Mouse (Mus musculus) CH12.LX (cell line): Measurements from ENCODE around the gene Slc4a1. TPM values are rescaled to one million over a fixed set of nuclear protein-coding genes. Genes with fewer than 3 reads are reported as not detected.

Experiments
- DNase-seq: peaks from one replicate; pipeline ENCODE4 v3.0.0-alpha.2; 2013; ENCODE audit errors: extremely low read depth
- H3K27ac ChIP-seq: 2 replicates; pipeline ENCODE4 v1.5.1; 2012; ENCODE audit warnings: low read depth, mild to moderate bottlenecking, control low read depth, moderate library complexity; ENCODE audit not compliant: insufficient read depth
- H3K27me3 ChIP-seq: replicated peaks from 2 replicates; pipeline ENCODE3; 2012; ENCODE audit warnings: inconsistent platforms
- H3K36me3 ChIP-seq, 2 experiments: replicated peaks in 1 of 2; 2 replicates each; pipeline versions ENCODE3 to v1.6.1; 2012; ENCODE audit warnings: inconsistent platforms in 1 of 2, low read length in 1 of 2, mild to moderate bottlenecking in 1 of 2, mixed read lengths in 1 of 2, moderate library complexity in 1 of 2; ENCODE audit not compliant: control insufficient read depth in 1 of 2, insufficient read depth in 1 of 2
- H3K4me1 ChIP-seq, 2 experiments: 2 replicates each; pipeline ENCODE4 v1.6.1; 2012; ENCODE audit warnings: inconsistent platforms in 1 of 2, moderate library complexity in 1 of 2; ENCODE audit not compliant: insufficient read depth in 2 of 2, control insufficient read depth in 1 of 2
- H3K4me2 ChIP-seq: 2 replicates; pipeline ENCODE4 v1.6.1; 2012; ENCODE audit warnings: low read depth, mild to moderate bottlenecking, control low read depth; ENCODE audit not compliant: poor library complexity, insufficient read depth, severe bottlenecking
- H3K4me3 ChIP-seq, 3 experiments: fragments of 150-350 bp in 1 of 3; sonication (generic) in 1 of 3; replicated peaks in 1 of 3; 2 replicates each; pipeline versions ENCODE3 to v1.5.1; 2011 to 2012; ENCODE audit warnings: low read depth in 2 of 3, low read length in 2 of 3, mild to moderate bottlenecking in 2 of 3, moderate library complexity in 2 of 3, control low read depth in 1 of 3, improper control_type of control experiment in 1 of 3, inconsistent platforms in 1 of 3, mixed read lengths in 1 of 3; ENCODE audit not compliant: poor library complexity in 1 of 3
- H3K79me2 ChIP-seq: replicated peaks from 2 replicates; pipeline ENCODE4 v1.6.1; 2012; ENCODE audit warnings: mild to moderate bottlenecking, moderate library complexity; ENCODE audit not compliant: control insufficient read depth, poor library complexity, insufficient read depth, severe bottlenecking; ENCODE audit errors: extremely low read depth
- H3K9ac ChIP-seq: 2 replicates; pipeline ENCODE4 v1.6.1; 2012; ENCODE audit warnings: low read depth, mild to moderate bottlenecking, control low read depth, moderate library complexity; ENCODE audit not compliant: insufficient read depth
- H3K9me3 ChIP-seq: replicated peaks from 2 replicates; pipeline ENCODE3; 2012; ENCODE audit warnings: low read length, inconsistent platforms, mixed read lengths
- BHLHE40 ChIP-seq: IDR thresholded peaks from 2 replicates; pipeline ENCODE4 v1.6.1; 2011; ENCODE audit warnings: mild to moderate bottlenecking, low read depth, low read length, improper control_type of control experiment
- CTCF ChIP-seq, 2 experiments: IDR thresholded peaks in 1 of 2; conservative IDR thresholded peaks in 1 of 2; 2 replicates each; pipeline ENCODE4 v1.5.1; 2011 to 2012; ENCODE audit warnings: low read depth in 2 of 2, low read length in 2 of 2, improper control_type of control experiment in 1 of 2, inconsistent platforms in 1 of 2, mild to moderate bottlenecking in 1 of 2, moderate library complexity in 1 of 2
- ELF1 ChIP-seq: IDR thresholded peaks from 2 replicates; pipeline ENCODE4 v1.6.1; 2014; ENCODE audit warnings: low read depth, mild to moderate bottlenecking, inconsistent platforms, low read length, improper control_type of control experiment
- ETS1 ChIP-seq: conservative IDR thresholded peaks from 2 replicates; pipeline ENCODE4 v1.6.1; 2012; ENCODE audit warnings: low read depth, mild to moderate bottlenecking, inconsistent platforms, low read length, improper control_type of control experiment, moderate library complexity
- GABPA ChIP-seq: IDR thresholded peaks from 2 replicates; pipeline ENCODE4 v1.6.1; 2012; ENCODE audit warnings: low read depth, low read length, improper control_type of control experiment, inconsistent platforms; ENCODE audit not compliant: insufficient replicate concordance
- HCFC1 ChIP-seq: IDR thresholded peaks from 2 replicates; pipeline ENCODE4 v1.6.1; 2012; ENCODE audit warnings: low read depth, mild to moderate bottlenecking, inconsistent platforms, low read length, improper control_type of control experiment
- IRF4 ChIP-seq: IDR thresholded peaks from 2 replicates; pipeline ENCODE4 v1.6.1; 2014; ENCODE audit warnings: low read depth, mild to moderate bottlenecking, inconsistent platforms, low read length, improper control_type of control experiment
- JUND ChIP-seq: conservative IDR thresholded peaks from 2 replicates; pipeline ENCODE4 v1.6.1; 2011; ENCODE audit warnings: low read depth, low read length, improper control_type of control experiment
- KAT2A ChIP-seq: IDR thresholded peaks from 2 replicates; pipeline ENCODE4 v1.6.1; 2012; ENCODE audit warnings: low read length, improper control_type of control experiment, inconsistent platforms; ENCODE audit not compliant: insufficient replicate concordance
- MAX ChIP-seq: IDR thresholded peaks from 2 replicates; pipeline ENCODE4 v1.6.1; 2011; ENCODE audit warnings: low read length, improper control_type of control experiment
- MAZ ChIP-seq: IDR thresholded peaks from 2 replicates; pipeline ENCODE4 v1.6.1; 2012; ENCODE audit warnings: low read depth, mild to moderate bottlenecking, inconsistent platforms, low read length, improper control_type of control experiment, moderate library complexity
- MXI1 ChIP-seq: IDR thresholded peaks from 2 replicates; pipeline ENCODE4 v1.6.1; 2011; ENCODE audit warnings: mild to moderate bottlenecking, low read depth, low read length, improper control_type of control experiment
- MYC ChIP-seq: IDR thresholded peaks from 2 replicates; pipeline ENCODE4 v1.6.1; 2011; ENCODE audit warnings: low read depth, mild to moderate bottlenecking, improper control_type of control experiment, low read length
- NELFE ChIP-seq: IDR thresholded peaks from 2 replicates; pipeline ENCODE4 v1.6.1; 2011; ENCODE audit warnings: low read depth, low read length, improper control_type of control experiment
- NRF1 ChIP-seq: IDR thresholded peaks from 2 replicates; pipeline ENCODE4 v1.6.1; 2014; ENCODE audit warnings: low read depth, mild to moderate bottlenecking, inconsistent platforms, low read length, improper control_type of control experiment, moderate library complexity
- POLR2A ChIP-seq: IDR thresholded peaks from 2 replicates; pipeline ENCODE4 v1.6.1; 2011; ENCODE audit warnings: low read depth, mild to moderate bottlenecking, improper control_type of control experiment, low read length
- POLR2AphosphoS2 ChIP-seq: IDR thresholded peaks from 2 replicates; pipeline ENCODE4 v1.6.1; 2011; ENCODE audit warnings: low read depth, low read length, improper control_type of control experiment
- SIN3A ChIP-seq: IDR thresholded peaks from 2 replicates; pipeline ENCODE4 v1.6.1; 2012; ENCODE audit warnings: low read length, improper control_type of control experiment, inconsistent platforms
- SMC3 ChIP-seq: IDR thresholded peaks from 2 replicates; pipeline ENCODE4 v1.6.1; 2011; ENCODE audit warnings: low read depth, low read length, improper control_type of control experiment
- TBP ChIP-seq: conservative IDR thresholded peaks from 2 replicates; pipeline ENCODE4 v1.6.1; 2011; ENCODE audit warnings: low read depth, low read length, improper control_type of control experiment
- TCF12 ChIP-seq: IDR thresholded peaks from 2 replicates; pipeline ENCODE4 v1.6.1; 2014; ENCODE audit warnings: low read depth, mild to moderate bottlenecking, inconsistent platforms, low read length, improper control_type of control experiment
- UBTF ChIP-seq: IDR thresholded peaks from 2 replicates; pipeline ENCODE4 v1.6.1; 2012; ENCODE audit warnings: low read depth, mild to moderate bottlenecking, inconsistent platforms, low read length, improper control_type of control experiment, moderate library complexity
- USF1 ChIP-seq: IDR thresholded peaks from 2 replicates; pipeline ENCODE4 v1.6.1; 2014; ENCODE audit warnings: low read depth, mild to moderate bottlenecking, inconsistent platforms, low read length, improper control_type of control experiment
- ZC3H11A ChIP-seq: IDR thresholded peaks from 2 replicates; pipeline ENCODE4 v1.6.1; 2012; ENCODE audit warnings: low read depth, mild to moderate bottlenecking, inconsistent platforms, low read length, improper control_type of control experiment
- ZMIZ1 ChIP-seq: IDR thresholded peaks from 2 replicates; pipeline ENCODE4 v1.6.1; 2012; ENCODE audit warnings: low read depth, mild to moderate bottlenecking, inconsistent platforms, low read length, improper control_type of control experiment
- ZNF384 ChIP-seq: IDR thresholded peaks from 2 replicates; pipeline ENCODE4 v1.6.1; 2012; ENCODE audit warnings: low read depth, low read length, improper control_type of control experiment, inconsistent platforms
- dilution Hi-C: fragments of 300-500 bp; cut with MboI; formaldehyde crosslinking; loops from 2 replicates; pipeline ENCODE4 v1.14.3; 2020; ENCODE audit warnings: low sequenced_read_pairs; ENCODE audit not compliant: extremely low pct_unique_long_range_greater_than_20kb, extremely low pct_ligation_motif_present
- in situ Hi-C: fragments of 300-500 bp; cut with MboI; formaldehyde crosslinking; loops from 3 replicates; pipeline ENCODE4 v1.14.3; 2019; ENCODE audit warnings: low sequenced_read_pairs, low pct_ligation_motif_present, low pct_unique_long_range_greater_than_20kb, mixed read lengths
- polyA plus RNA-seq: library from polyadenylated mRNA; unstranded; fragments of >175 nt; gene quantifications from 2 replicates; pipeline ENCODE4 v1.2.1, GENCODE M21; 2012; ENCODE audit warnings: low read depth; ENCODE audit not compliant: insufficient read length
- total RNA-seq, 2 experiments: library from RNA; depleted of rRNA; stranded (reverse); fragments of 300-350 nt in 1 of 2; fragments of >200 nt in 1 of 2; gene quantifications; 2 replicates each; pipeline ENCODE4 v1.2.3; 2012 to 2014

The Slc4a1 gene
- total and polyA plus RNA-seq, 3 experiments, result 0.08 TPM; not detected in 2

- peak overlapping the region; percentile 53 for H3K27ac ChIP-seq
- no peak for TF ChIP-seq GABPA
- TF ChIP-seq JUND, result no peak
- TF ChIP-seq UBTF, result 0 out of 2 replicates have a peak, but pooled peaks have one; percentile 21
- TF ChIP-seq CTCF (conservative IDR thresholded peaks at IDR 0.05 in 1 of 2, IDR thresholded peaks at IDR 0.05 in 1 of 2; ENCODE audit: low read depth in 2 of 2, low read length in 2 of 2), result peak; percentile 70 to 99
- TF ChIP-seq NRF1, result peak; percentile 62
- peak; percentile 74 for TF ChIP-seq HCFC1
- TF ChIP-seq POLR2AphosphoS2, result peak; percentile 86; the same call in 1 of the 2 replicates
- TF ChIP-seq POLR2A, result peak; percentile 92
- TF ChIP-seq MAZ, result no peak; the same call in 1 of the 2 replicates
- TF ChIP-seq ETS1, result peak; percentile 41; the same call in 1 of the 2 replicates
- peak; percentile 59 for TF ChIP-seq ZNF384
- peak; percentile 99 for TF ChIP-seq MXI1
- 0 out of 2 replicates have a peak, but pooled peaks have one; percentile 38 for TF ChIP-seq KAT2A
- 0 out of 2 replicates have a peak, but pooled peaks have one; percentile 44 for TF ChIP-seq TBP
- TF ChIP-seq ZC3H11A, result peak; percentile 81
- TF ChIP-seq USF1, result no peak
- TF ChIP-seq NELFE, result peak; percentile 63
- TF ChIP-seq MYC, result peak; percentile 95
- TF ChIP-seq MAX, result peak; percentile 87
- TF ChIP-seq ELF1, result peak; percentile 95
- peak; percentile 77 for TF ChIP-seq TCF12
- TF ChIP-seq IRF4, result peak; percentile 57; the same call in 1 of the 2 replicates
- no peak for TF ChIP-seq ZMIZ1
- peak; percentile 15; the same call in 1 of the 2 replicates for TF ChIP-seq BHLHE40
- TF ChIP-seq SMC3, result peak; percentile 96
- TF ChIP-seq SIN3A, result peak; percentile 96
- TF ChIP-seq, all 38 proteins: peak for 21
- in situ Hi-C loops, result no loop called here
- Histone ChIP-seq H3K79me2 (peaks cover 2% of the 10 kb centered on the region), H3K27me3 (no peaks in the 10 kb centered on the region), H3K4me1 (peaks cover 18 to 50% of the 10 kb centered on the region in 2 experiments), H3K4me3 (peak overlapping the region; percentile 45 to 62 (median 59)), H3K9ac (peak overlapping the region; percentile 27; the same call in 1 of the 2 replicates), H3K36me3 (peaks cover 69 to 92% of the 10 kb centered on the region in 2 experiments), H3K9me3 (no peaks in the 10 kb centered on the region), H3K4me2 (peak overlapping the region; percentile 71)
- peak; percentile 99 for DNase-seq
- dilution Hi-C loops, result loop anchor here (25.0 kb wide), 1 partner anchor 103 kb away; the partner anchor contains the start of gene Slc25a39
Observed at GRCm38 (mm10) chr11:102308979-102309378, 57.0 kb downstream of the Slc4a1 start.
